Mouse (Mus musculus): ENCODE data around the gene Zfp91. TPM values are rescaled to one million over a fixed set of nuclear protein-coding genes. Genes with fewer than 3 reads are reported as not detected.

The Zfp91 gene
- polyA plus RNA-seq, 1 experiment from 2014 or later: 13.3 TPM

DNA sequence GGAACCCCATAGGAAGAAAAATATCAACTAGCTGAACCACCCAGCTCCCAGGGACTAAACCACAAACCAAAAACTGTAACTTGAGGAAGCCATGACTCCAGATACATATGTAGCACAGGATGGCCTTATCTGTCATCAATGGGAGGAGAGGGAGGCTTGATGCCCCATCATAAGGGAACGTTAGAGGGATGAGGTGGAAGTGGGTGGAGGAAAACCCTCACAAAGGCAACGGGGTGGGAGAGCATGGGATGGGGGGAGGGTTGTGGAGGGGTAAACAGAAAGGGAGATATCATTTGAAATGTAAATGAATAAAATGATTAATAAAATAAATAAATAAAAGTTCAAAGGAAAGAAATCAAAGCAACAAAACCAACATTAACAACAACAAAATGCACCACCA is 75.5 kb downstream of the Zfp91 start:
- Histone ChIP-seq H3K36me3 (no peaks in the 10 kb centered on the region), H3K4me1 (no peaks in the 10 kb centered on the region), H3K4me3 (no peak overlapping the region), H3K27me3 (ENCODE audit: low read depth, poor library complexity, severe bottlenecking) (no peaks in the 10 kb centered on the region), H3K9me3 (replicated peaks) (no peaks in the 10 kb centered on the region), H3K27ac (replicated peaks) (no peak overlapping the region)
- 75% methylated on average over 2 of the region's 2 CpGs for WGBS
- no peak for DNase-seq (ENCODE audit: low spot score)

- H3K4me1 ChIP-seq: no peaks in the 10 kb centered on the region
- H3K27me3 ChIP-seq (ENCODE audit: low read depth, poor library complexity, severe bottlenecking): no peaks in the 10 kb centered on the region
- DNase-seq (ENCODE audit: low spot score): no peak
- WGBS: 84% methylated on average over 6 of the region's 6 CpGs
- no peaks in the 10 kb centered on the region for H3K9me3 ChIP-seq (replicated peaks)
- no peak overlapping the region for H3K4me3 ChIP-seq
- no peak overlapping the region for H3K27ac ChIP-seq (replicated peaks)
- H3K36me3 ChIP-seq: no peaks in the 10 kb centered on the region
Measured at GRCm38 (mm10) chr19:12719189-12719588, 76.7 kb downstream of the Zfp91 start.

Other genes starting within 250 kb of the Zfp91 start
- not detected in 2 replicates for gene Gm4952, start 196.2 kb downstream of the Zfp91 start, polyA plus RNA-seq (2016; fragmentation: Nextera tagmentation; extraction: Ambion mirVana)
- gene Glyat, start 162.8 kb downstream of the Zfp91 start, polyA plus RNA-seq (2016; fragmentation: Nextera tagmentation; extraction: Ambion mirVana): not detected in 2 replicates
- not detected in 2 replicates for gene Olfr1442, start 125.7 kb downstream of the Zfp91 start, polyA plus RNA-seq (2016; fragmentation: Nextera tagmentation; extraction: Ambion mirVana)
- not detected in 2 replicates for gene Olfr1443, start 118.0 kb downstream of the Zfp91 start, polyA plus RNA-seq (2016; fragmentation: Nextera tagmentation; extraction: Ambion mirVana)
- gene Keg1, start 100.3 kb downstream of the Zfp91 start, polyA plus RNA-seq (2016; fragmentation: Nextera tagmentation; extraction: Ambion mirVana): not detected in 2 replicates
- gene Cntf, start 30.5 kb downstream of the Zfp91 start, polyA plus RNA-seq (2016; fragmentation: Nextera tagmentation; extraction: Ambion mirVana): 1.5 and 2.0 TPM in 2 replicates
- gene Lpxn, start 67 bp upstream of the Zfp91 start, polyA plus RNA-seq (2016; fragmentation: Nextera tagmentation; extraction: Ambion mirVana): 1.2 TPM in 2 replicates
- not detected in 2 replicates for gene Gm5244, start 50.6 kb upstream of the Zfp91 start, polyA plus RNA-seq (2016; fragmentation: Nextera tagmentation; extraction: Ambion mirVana)
- not detected in 2 replicates for gene Olfr1444, start 61.2 kb upstream of the Zfp91 start, polyA plus RNA-seq (2016; fragmentation: Nextera tagmentation; extraction: Ambion mirVana)
- gene Olfr1445, start 87.7 kb upstream of the Zfp91 start, polyA plus RNA-seq (2016; fragmentation: Nextera tagmentation; extraction: Ambion mirVana): not detected in 2 replicates
- gene Olfr1446, start 97.4 kb upstream of the Zfp91 start, polyA plus RNA-seq (2016; fragmentation: Nextera tagmentation; extraction: Ambion mirVana): not detected in 2 replicates
- not detected in 2 replicates for gene Olfr1447, start 107.6 kb upstream of the Zfp91 start, polyA plus RNA-seq (2016; fragmentation: Nextera tagmentation; extraction: Ambion mirVana)
- gene Olfr1448, start 128.3 kb upstream of the Zfp91 start, polyA plus RNA-seq (2016; fragmentation: Nextera tagmentation; extraction: Ambion mirVana): not detected in 2 replicates
- not detected in 2 replicates for gene Olfr1449, start 134.7 kb upstream of the Zfp91 start, polyA plus RNA-seq (2016; fragmentation: Nextera tagmentation; extraction: Ambion mirVana)
- not detected in 2 replicates for gene Olfr1450, start 154.1 kb upstream of the Zfp91 start, polyA plus RNA-seq (2016; fragmentation: Nextera tagmentation; extraction: Ambion mirVana)
- not detected in 2 replicates for gene Olfr1451, start 198.9 kb upstream of the Zfp91 start, polyA plus RNA-seq (2016; fragmentation: Nextera tagmentation; extraction: Ambion mirVana)
- not detected in 2 replicates for gene Olfr1453, start 232.2 kb upstream of the Zfp91 start, polyA plus RNA-seq (2016; fragmentation: Nextera tagmentation; extraction: Ambion mirVana)

Data from midbrain, embryonic 10.5 days (tissue).